Mouse (Mus musculus) heart, adult 8-10 months (tissue): ENCODE data around the gene Mzt1. TPM values are rescaled to one million over a fixed set of nuclear protein-coding genes. Genes with fewer than 3 reads are reported as not detected.

ENCODE experiments used
- DNase-seq: peaks from one replicate; pipeline ENCODE4 v3.0.0; 2022; ENCODE audit warnings: low spot score
- total RNA-seq, 4 experiments: library from RNA; stranded (reverse); gene quantifications; 2 replicates each; pipeline ENCODE4 v1.2.4; 2022

Mzt1 gene
- total RNA-seq, 4 experiments from 2014 or later: 39.2 to 45.9 (median 42.5) TPM

- no peak for DNase-seq
Observed at GRCm38 (mm10) chr14:99018691-99019090, 27.2 kb downstream of the Mzt1 start.

GRCm38 (mm10) chr14:99010920-99011313 is 35.0 kb downstream of the Mzt1 start:
- no peak for DNase-seq

GRCm38 (mm10) chr14:99010224-99010919 is 35.6 kb downstream of the Mzt1 start:
- DNase-seq: peak; percentile 38

DNA sequence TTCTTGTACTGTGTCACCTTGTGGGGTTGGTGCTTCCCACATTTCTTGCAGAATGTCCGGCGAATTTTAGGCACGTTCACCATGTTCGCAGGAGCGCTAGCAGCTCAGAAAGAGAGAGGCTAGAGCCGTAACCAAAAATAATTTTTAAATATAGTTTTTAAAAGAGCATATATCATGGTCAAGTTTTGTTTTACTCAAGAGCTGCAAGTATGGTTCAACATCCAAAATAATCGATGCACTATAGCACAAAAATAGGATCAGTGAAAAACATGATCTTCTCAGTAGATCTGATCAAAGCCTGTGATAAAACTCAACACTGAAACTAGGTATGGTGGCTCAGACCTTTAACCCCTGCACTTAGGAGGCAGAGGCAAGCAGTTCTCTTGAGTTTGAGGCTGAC is 51.7 kb downstream of the Mzt1 start, which contains the start of gene Rpl36a-ps1:
Gene Rpl36a-ps1 (minus strand): TSS at position 101 of the 400 bp plus-strand sequence.
- no peak for DNase-seq

- no peak for DNase-seq
Observed at GRCm38 (mm10) chr14:98992482-98992881, 53.5 kb downstream of the Mzt1 start.

GRCm38 (mm10) chr14:98990636-98991035 is 55.3 kb downstream of the Mzt1 start:
- no peak for DNase-seq

GRCm38 (mm10) chr14:98989818-98990217 is 56.1 kb downstream of the Mzt1 start:
- DNase-seq: no peak

Other genes with a start within 250 kb of the Mzt1 start
- 1 to 10 TPM in 3 of 4 experiments, not detected in 1; 1.6 to 2.4 (median 2.2) TPM for gene Rpl36a-ps1, start 51.8 kb downstream of the Mzt1 start, total RNA-seq
- gene Bora, start 88 bp upstream of the Mzt1 start, total RNA-seq: 1 to 10 TPM in 1 of 4 experiments, under 1 TPM in 3; 0.46 to 1.2 (median 0.69) TPM
- gene Pibf1, start 53.3 kb upstream of the Mzt1 start, total RNA-seq: 1 to 10 TPM; 6.2 to 7.8 (median 7.3) TPM
- 10 to 100 TPM in 1 of 4 experiments, 1 to 10 TPM in 3; 8.7 to 11.0 (median 9.6) TPM for gene Dis3, start 53.6 kb upstream of the Mzt1 start, total RNA-seq